Mouse (Mus musculus) hindbrain, embryonic 11.5 days (tissue): ENCODE data around the gene Ms4a6c. TPM values are rescaled to one million over a fixed set of nuclear protein-coding genes. Genes with fewer than 3 reads are reported as not detected.
"Not testable (repeated sequence)": the region's sequence is repeated elsewhere in the genome, so short reads cannot be mapped to it uniquely, and the experiment has no call there.

Experiments used
- ATAC-seq: fragments of 200-750 bp; cut with Nextera tagmentation; 2 replicates; pipeline ENCODE4 v1.8.0; 2017; ENCODE audit warnings: mild to moderate bottlenecking, moderate TSS enrichment, moderate library complexity; ENCODE audit not compliant: low FRiP score
- DNase-seq: peaks from one replicate; pipeline ENCODE4 v3.0.0-alpha.2; 2015; ENCODE audit warnings: low spot score
- H3K27ac ChIP-seq: fragments of 300-500 bp; sonication (generic); 2 replicates; pipeline ENCODE4 v1.5.1; 2014; ENCODE audit warnings: mild to moderate bottlenecking, low read depth, low read length
- H3K27me3 ChIP-seq: fragments of 300-500 bp; sonication (generic); 2 replicates; pipeline ENCODE4 v1.6.1; 2014; ENCODE audit warnings: mild to moderate bottlenecking, low read length, moderate library complexity, mixed read lengths; ENCODE audit not compliant: control insufficient read depth, insufficient read depth
- H3K36me3 ChIP-seq: fragments of 300-500 bp; sonication (generic); 2 replicates; pipeline ENCODE4 v1.6.1; 2014; ENCODE audit warnings: mild to moderate bottlenecking, low read length, moderate library complexity, mixed read lengths; ENCODE audit not compliant: control insufficient read depth, insufficient read depth
- H3K4me1 ChIP-seq: fragments of 300-500 bp; sonication (generic); replicated peaks from 2 replicates; pipeline ENCODE4 v1.6.1; 2014; ENCODE audit warnings: low read length, mixed read lengths; ENCODE audit not compliant: control insufficient read depth, insufficient read depth
- H3K4me2 ChIP-seq: fragments of 300-500 bp; sonication (generic); replicated peaks from 2 replicates; pipeline ENCODE4 v1.6.1; 2014; ENCODE audit warnings: mild to moderate bottlenecking, low read depth, low read length
- H3K4me3 ChIP-seq: fragments of 300-500 bp; sonication (generic); 2 replicates; pipeline ENCODE4 v1.5.1; 2014; ENCODE audit warnings: low read depth, low read length
- H3K9ac ChIP-seq: fragments of 300-500 bp; sonication (generic); 2 replicates; pipeline ENCODE4 v1.6.1; 2014; ENCODE audit warnings: low read depth, low read length
- H3K9me3 ChIP-seq: fragments of 300-500 bp; sonication (generic); 2 replicates; pipeline ENCODE4 v1.6.1; 2016; ENCODE audit warnings: low read length; ENCODE audit not compliant: control insufficient read depth
- WGBS: fragments of 180-500 bp; shearing (Covaris S2); extraction: QIAGEN DNeasy Blood & Tissue Kit; methylation state at CpG from one replicate; pipeline ENCODE4 v1.1.7; 2014; 5-methylcytosine and 5-hydroxymethylcytosine counted together
- polyA plus RNA-seq: library from polyadenylated mRNA; unstranded; fragments of >200 nt; fragmentation: Nextera tagmentation; extraction: Ambion mirVana; gene quantifications from 2 replicates; pipeline ENCODE4 v1.2.1, GENCODE M21; 2014

The Ms4a6c gene
- polyA plus RNA-seq, 1 experiment from 2014 or later = 3.1 TPM

DNA sequence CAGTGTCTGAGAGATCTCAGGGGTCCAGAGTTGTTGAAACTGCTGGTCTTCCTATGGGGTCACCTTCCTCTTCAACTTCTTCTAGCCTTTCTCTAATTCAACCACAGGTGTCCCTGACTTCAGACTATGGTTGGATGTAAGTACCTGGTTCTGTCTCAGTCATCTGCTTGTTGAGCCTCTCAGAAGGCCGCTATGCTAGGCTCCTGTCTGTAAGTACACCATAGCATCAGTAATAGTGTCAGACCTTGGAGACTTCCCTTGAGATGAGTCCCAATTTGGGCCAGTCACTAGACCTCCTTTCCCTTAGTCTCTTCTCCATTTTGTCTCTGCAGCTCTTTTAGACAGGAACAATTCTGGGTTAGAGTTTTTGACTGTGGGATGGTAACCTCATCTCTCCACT lies 23.5 kb downstream of the Ms4a6c start:
- 67% methylated on average over 1 of the region's 1 CpGs for WGBS
- Histone ChIP-seq H3K27me3 (no peaks in the 10 kb centered on the region), H3K4me2 (no peak overlapping the region), H3K9me3 (no peaks in the 10 kb centered on the region), H3K36me3 (no peaks in the 10 kb centered on the region), H3K27ac (no peak overlapping the region), H3K4me1 (no peaks in the 10 kb centered on the region), H3K4me3 (no peak overlapping the region), H3K9ac (no peak overlapping the region)
- no peak for DNase-seq
- ATAC-seq = no peak

DNA sequence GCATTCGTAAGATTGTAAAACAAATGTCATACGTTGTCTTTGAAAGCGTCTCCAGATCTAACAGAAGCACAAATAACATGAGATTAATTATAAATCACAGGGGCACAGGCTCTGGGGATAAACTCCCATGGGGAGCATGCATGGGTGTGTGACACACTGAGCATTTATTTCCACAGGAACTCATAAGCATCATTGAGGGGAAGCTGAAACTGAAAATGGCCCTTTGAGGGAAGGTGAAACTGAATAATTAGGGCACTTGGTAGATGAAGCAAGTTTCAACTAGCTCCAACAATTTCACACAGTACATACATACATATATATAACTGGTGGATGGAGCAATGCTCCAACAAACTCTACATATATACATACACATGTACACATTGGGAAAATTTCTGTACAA lies 25.4 kb downstream of the Ms4a6c start:
- Histone ChIP-seq H3K27ac (no peak overlapping the region), H3K36me3 (no peaks in the 10 kb centered on the region), H3K4me1 (no peaks in the 10 kb centered on the region), H3K27me3 (no peaks in the 10 kb centered on the region), H3K9ac (no peak overlapping the region), H3K9me3 (no peaks in the 10 kb centered on the region), H3K4me2 (no peak overlapping the region), H3K4me3 (no peak overlapping the region)
- WGBS = 87% methylated on average over 3 of the region's 3 CpGs
- DNase-seq = no peak
- ATAC-seq = no peak

DNA sequence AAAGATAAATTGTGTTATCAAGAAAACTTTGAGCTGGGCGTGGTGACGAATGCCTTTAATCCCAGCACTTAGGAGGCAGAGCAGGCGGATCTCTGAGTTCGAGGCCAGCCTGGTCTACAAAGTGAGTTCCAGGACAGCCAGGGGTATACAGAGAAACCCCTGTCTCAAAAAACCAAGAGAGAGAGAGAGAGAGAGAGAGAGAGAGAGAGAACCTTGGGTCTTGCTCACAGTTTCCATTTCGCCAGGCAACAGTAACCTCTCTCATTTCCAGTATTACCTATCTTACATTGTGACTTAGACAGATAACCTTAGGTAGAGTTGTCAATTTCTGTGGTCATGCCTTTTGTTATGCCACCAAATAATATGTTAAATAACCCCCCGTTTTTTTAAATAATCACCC lies 27.2 kb downstream of the Ms4a6c start:
- no peak overlapping the region for H3K4me2 ChIP-seq
- H3K9ac ChIP-seq = no peak overlapping the region
- ATAC-seq (no peak), DNase-seq (no peak)
- no peak overlapping the region for H3K27ac ChIP-seq
- no peaks in the 10 kb centered on the region for H3K27me3 ChIP-seq
- no peak overlapping the region for H3K4me3 ChIP-seq
- no peaks in the 10 kb centered on the region for H3K9me3 ChIP-seq
- 84% methylated on average over 6 of the region's 6 CpGs for WGBS
- H3K4me1 ChIP-seq = no peaks in the 10 kb centered on the region
- no peaks in the 10 kb centered on the region for H3K36me3 ChIP-seq

DNA sequence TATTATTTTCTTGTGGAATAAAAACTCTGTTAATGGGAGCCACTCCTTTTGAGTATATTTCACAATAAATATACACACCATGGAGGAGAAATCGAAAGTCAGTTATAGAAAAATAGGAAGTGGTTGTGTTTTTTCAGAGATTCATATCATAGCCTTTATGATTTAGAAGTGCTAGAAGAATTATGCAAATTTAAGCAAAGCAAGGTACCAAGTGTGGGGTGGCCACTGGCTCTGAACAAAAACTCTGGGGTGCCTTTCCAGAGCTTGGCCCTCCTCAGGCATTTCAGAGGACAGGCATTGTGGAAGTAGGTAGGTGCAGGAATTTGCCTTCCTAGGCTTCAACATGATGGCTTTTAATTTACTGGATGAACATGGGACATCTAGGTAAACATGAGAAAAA lies 28.1 kb downstream of the Ms4a6c start:
- ATAC-seq, H3K36me3 ChIP-seq, H3K4me1 ChIP-seq, H3K27ac ChIP-seq, H3K4me2 ChIP-seq, H3K27me3 ChIP-seq, H3K4me3 ChIP-seq, H3K9ac ChIP-seq, H3K9me3 ChIP-seq, DNase-seq: not testable (repeated sequence)
- 90% methylated on average over 1 of the region's 1 CpGs for WGBS

DNA sequence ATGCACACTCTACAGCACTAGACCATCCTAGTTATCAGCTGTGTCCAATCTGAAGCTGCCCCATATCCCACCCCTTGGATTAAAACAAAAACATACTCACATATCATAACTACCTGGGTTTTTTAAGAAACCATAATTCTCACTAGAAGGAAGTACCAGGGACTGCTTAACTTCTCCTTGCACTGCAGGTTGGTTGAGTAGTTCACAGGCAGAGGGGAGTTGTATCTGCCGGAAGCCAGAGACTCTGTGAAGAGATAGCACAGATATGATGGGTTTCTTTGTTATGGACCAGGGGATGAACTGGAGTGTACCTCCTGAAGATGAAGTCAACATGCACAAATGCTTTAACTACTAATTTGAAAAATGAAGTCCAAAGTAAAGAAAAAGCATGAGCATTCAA lies 31.6 kb downstream of the Ms4a6c start:
- H3K27ac ChIP-seq = no peak overlapping the region
- DNase-seq = no peak
- H3K9me3 ChIP-seq = no peaks in the 10 kb centered on the region
- no peak overlapping the region for H3K4me3 ChIP-seq
- no peaks in the 10 kb centered on the region for H3K27me3 ChIP-seq
- H3K9ac ChIP-seq = no peak overlapping the region
- no peak for ATAC-seq
- no peaks in the 10 kb centered on the region for H3K4me1 ChIP-seq
- no peak overlapping the region for H3K4me2 ChIP-seq
- H3K36me3 ChIP-seq = no peaks in the 10 kb centered on the region
- 88% methylated on average over 1 of the region's 1 CpGs for WGBS

DNA sequence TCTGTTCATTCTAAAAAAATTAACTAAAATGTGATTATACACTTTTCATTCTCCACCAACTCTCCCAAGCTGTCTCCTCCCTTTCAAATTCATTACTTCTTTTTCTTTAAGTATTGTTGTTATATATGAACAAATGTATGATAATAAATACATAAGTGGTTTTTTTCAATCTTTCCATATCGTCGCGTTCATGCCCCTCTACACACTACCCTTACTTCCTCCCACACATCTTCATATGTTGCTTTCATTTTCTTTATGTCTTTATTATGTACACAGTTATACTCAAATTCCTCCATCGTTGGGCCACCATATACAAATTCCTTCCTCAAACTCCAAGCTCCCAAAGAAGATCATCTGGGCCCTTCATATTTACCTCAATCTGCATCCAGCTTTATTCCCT lies 32.2 kb downstream of the Ms4a6c start:
- Histone ChIP-seq H3K36me3 (no peaks in the 10 kb centered on the region), H3K9me3 (no peaks in the 10 kb centered on the region), H3K27ac (no peak overlapping the region), H3K4me3 (no peak overlapping the region), H3K4me1 (no peaks in the 10 kb centered on the region), H3K9ac (no peak overlapping the region), H3K27me3 (no peaks in the 10 kb centered on the region), H3K4me2 (no peak overlapping the region)
- 93% methylated on average over 4 of the region's 4 CpGs for WGBS
- no peak for ATAC-seq
- no peak for DNase-seq

DNA sequence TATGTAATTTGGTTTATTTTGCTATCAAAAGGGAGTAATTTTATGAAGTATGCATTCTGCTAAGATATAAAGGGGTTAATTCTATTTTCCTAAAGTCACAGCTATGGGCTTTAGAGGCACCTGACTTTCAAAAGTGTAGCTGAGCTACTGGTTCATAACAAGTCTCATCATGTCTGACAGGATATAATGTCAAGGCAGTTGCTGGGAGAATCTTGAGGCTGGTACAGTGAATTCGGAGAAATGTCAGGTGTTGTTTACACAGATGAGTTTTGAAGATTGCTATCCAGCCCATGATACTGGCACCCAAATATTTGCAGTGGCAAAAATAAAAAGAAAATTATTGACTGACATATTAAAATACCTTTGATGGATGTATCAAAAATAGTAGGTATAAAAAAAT lies 35.7 kb downstream of the Ms4a6c start:
- WGBS = 88% methylated on average over 1 of the region's 1 CpGs
- no peaks in the 10 kb centered on the region for H3K9me3 ChIP-seq

DNA sequence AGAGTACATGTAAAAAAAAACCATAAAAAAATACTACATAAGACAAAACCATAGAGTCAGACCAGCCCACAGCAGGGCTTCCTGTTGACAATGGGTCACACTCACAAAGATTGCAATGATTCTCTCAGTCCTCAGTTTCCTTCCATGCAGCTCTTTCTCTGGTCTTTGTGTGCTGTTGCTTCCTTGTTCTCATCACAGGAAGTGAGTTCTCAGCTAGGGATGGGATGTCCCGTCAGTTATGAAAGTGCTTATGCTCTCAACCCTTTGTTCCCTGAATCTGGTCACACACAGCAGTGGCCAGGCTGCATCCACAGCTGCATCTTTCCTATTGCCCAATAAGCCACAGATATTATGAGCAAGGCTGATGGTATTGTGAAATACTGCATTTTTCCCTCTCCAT lies 44.3 kb downstream of the Ms4a6c start:
- ATAC-seq (no peak), DNase-seq (no peak)
- Histone ChIP-seq H3K27me3 (no peaks in the 10 kb centered on the region), H3K4me3 (no peak overlapping the region), H3K9ac (no peak overlapping the region), H3K4me1 (no peaks in the 10 kb centered on the region), H3K36me3 (no peaks in the 10 kb centered on the region), H3K27ac (no peak overlapping the region), H3K9me3 (no peaks in the 10 kb centered on the region), H3K4me2 (no peak overlapping the region)
- WGBS = 74% methylated on average over 1 of the region's 1 CpGs

More for the DNA sequence above, 35.7 kb downstream of the Ms4a6c start:
- H3K36me3 ChIP-seq = no peaks in the 10 kb centered on the region
- DNase-seq = no peak
- H3K27ac ChIP-seq = no peak overlapping the region
- H3K9ac ChIP-seq = no peak overlapping the region
- no peaks in the 10 kb centered on the region for H3K27me3 ChIP-seq
- no peak for ATAC-seq
- no peaks in the 10 kb centered on the region for H3K4me1 ChIP-seq
- no peak overlapping the region for H3K4me3 ChIP-seq
- no peak overlapping the region for H3K4me2 ChIP-seq

DNA sequence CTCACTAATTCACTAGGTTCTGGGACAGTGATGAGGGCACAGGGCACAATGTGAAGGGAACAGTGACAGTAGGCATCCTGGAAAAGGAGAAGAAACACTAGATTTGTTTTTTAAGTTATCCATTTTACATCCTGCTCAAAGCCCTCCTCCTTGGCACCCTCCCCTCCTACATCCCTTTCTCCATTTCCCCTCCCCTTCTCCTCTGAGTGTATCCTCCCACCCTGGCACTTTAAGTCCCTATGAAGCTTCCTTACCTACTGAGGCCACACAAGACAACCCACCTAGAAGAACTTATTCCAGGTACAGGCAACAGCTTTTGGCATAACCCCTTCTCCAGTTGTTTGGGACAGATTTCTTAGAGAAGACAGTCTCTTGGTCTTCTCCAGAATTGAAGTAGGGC lies 47.1 kb downstream of the Ms4a6c start, which contains the start of gene Ms4a6b:
TSS of gene Ms4a6b (plus strand) at position 267 of the 400 bp plus-strand sequence.
- H3K4me2 ChIP-seq = no peak within 1 kb of the TSS
- no peak for ATAC-seq
- DNase-seq = no peak
- H3K27me3 ChIP-seq = no peaks in the 10 kb centered on the region
- no peaks in the 10 kb centered on the region for H3K9me3 ChIP-seq
- H3K36me3 ChIP-seq = no peaks in the 10 kb centered on the region
- H3K4me3 ChIP-seq = no peak within 1 kb of the TSS
- no peak within 1 kb of the TSS for H3K9ac ChIP-seq
- H3K4me1 ChIP-seq = no peaks in the 10 kb centered on the region
- no peak within 1 kb of the TSS for H3K27ac ChIP-seq
